Mouse (Mus musculus) midbrain, postnatal 0 days (tissue): Measurements from ENCODE around the gene Pef1. TPM values are rescaled to one million over a fixed set of nuclear protein-coding genes. Genes with fewer than 3 reads are reported as not detected.

Source experiments
- ATAC-seq: fragments of 200-750 bp; cut with Nextera tagmentation; 2 replicates; pipeline ENCODE4 v1.8.0; 2017; ENCODE audit warnings: moderate number of reproducible peaks, mild to moderate bottlenecking, moderate TSS enrichment, moderate library complexity; ENCODE audit not compliant: low FRiP score
- DNase-seq: peaks from one replicate; pipeline ENCODE4 v3.0.0-alpha.2; 2015; ENCODE audit warnings: low spot score
- H3K27ac ChIP-seq: fragments of 300-500 bp; sonication (generic); 2 replicates; pipeline ENCODE4 v1.5.1; 2014; ENCODE audit warnings: low read depth, mild to moderate bottlenecking, low read length, mixed read lengths
- H3K27me3 ChIP-seq: fragments of 300-500 bp; sonication (generic); 2 replicates; pipeline ENCODE4 v1.6.1; 2014; ENCODE audit warnings: low read length, control low read depth, mixed read lengths; ENCODE audit not compliant: insufficient read depth
- H3K36me3 ChIP-seq: fragments of 300-500 bp; sonication (generic); 2 replicates; pipeline ENCODE4 v1.6.1; 2014; ENCODE audit warnings: low read length, control low read depth, mixed read lengths; ENCODE audit not compliant: insufficient read depth
- H3K4me1 ChIP-seq: fragments of 300-500 bp; sonication (generic); 2 replicates; pipeline ENCODE4 v1.6.1; 2014; ENCODE audit warnings: mild to moderate bottlenecking, control low read depth, antibody characterized with exemption, low read length, mixed read lengths; ENCODE audit not compliant: insufficient read depth
- H3K4me2 ChIP-seq: fragments of 300-500 bp; sonication (generic); 2 replicates; pipeline ENCODE4 v1.6.1; 2014; ENCODE audit warnings: low read depth, mild to moderate bottlenecking, low read length, mixed read lengths; ENCODE audit not compliant: poor library complexity, severe bottlenecking
- H3K4me3 ChIP-seq: fragments of 300-500 bp; sonication (generic); 2 replicates; pipeline ENCODE4 v1.5.1; 2014; ENCODE audit warnings: low read depth, mild to moderate bottlenecking, low read length, moderate library complexity
- H3K9ac ChIP-seq: fragments of 300-500 bp; sonication (generic); replicated peaks from 2 replicates; pipeline ENCODE4 v1.6.1; 2014; ENCODE audit warnings: mild to moderate bottlenecking, low read length, moderate library complexity, mixed read lengths; ENCODE audit not compliant: poor library complexity, severe bottlenecking
- H3K9me3 ChIP-seq: fragments of 300-500 bp; sonication (generic); 2 replicates; pipeline ENCODE4 v1.6.1; 2016; ENCODE audit warnings: low read length, control low read depth
- CTCF ChIP-seq: IDR thresholded peaks from 2 replicates; pipeline ENCODE4 v1.5.1; 2016; ENCODE audit warnings: antibody characterized with exemption, mild to moderate bottlenecking
- WGBS: fragments of 180-500 bp; shearing (Covaris S2); extraction: QIAGEN DNeasy Blood & Tissue Kit; methylation state at CpG from one replicate; pipeline ENCODE4 v1.1.7; 2014; 5-methylcytosine and 5-hydroxymethylcytosine counted together
- polyA plus RNA-seq: library from polyadenylated mRNA; unstranded; fragments of >200 nt; fragmentation: Nextera tagmentation; extraction: Ambion mirVana; gene quantifications from 2 replicates; pipeline ENCODE4 v1.2.1, GENCODE M21; 2015
- total RNA-seq: library from RNA; depleted of rRNA; stranded (reverse); fragments of >200 nt; gene quantifications from 2 replicates; pipeline ENCODE4 v1.2.3, GENCODE M21; 2014; rRNA removed

Pef1 gene
- 49.8 and 61.5 TPM in 2 replicates for total RNA-seq
- polyA plus RNA-seq = 59.5 and 67.3 TPM in 2 replicates

DNA sequence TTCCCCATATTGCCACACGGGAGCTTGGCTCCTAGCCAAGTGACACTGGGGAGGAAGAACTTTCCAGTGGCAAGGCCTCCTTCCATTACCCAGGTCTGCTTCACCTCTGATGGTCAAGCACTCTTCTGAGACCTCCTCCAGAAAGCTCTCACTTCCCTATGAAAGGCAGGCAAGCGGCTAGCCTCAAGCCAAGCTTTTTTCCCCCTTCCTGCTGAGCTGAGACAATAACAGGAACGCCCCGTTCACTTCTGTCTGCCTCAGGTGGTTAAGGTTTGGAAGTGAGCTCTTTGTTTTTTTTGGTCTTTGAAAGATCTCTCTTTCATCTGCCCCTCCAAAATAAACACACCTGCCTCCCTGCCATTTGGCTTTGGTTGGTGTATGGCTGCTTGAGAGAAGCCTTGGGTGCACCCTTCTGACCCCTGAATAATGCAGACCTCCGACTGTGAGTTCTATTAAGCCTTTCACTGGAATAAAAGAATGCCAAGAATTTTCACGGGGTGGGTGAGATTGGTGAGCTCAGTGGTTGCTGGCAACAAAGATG, at the start of gene Pef1:
Gene Pef1 (plus strand): TSS at position 448 of the 541 bp plus-strand sequence.
- H3K36me3 ChIP-seq = no peaks in the 10 kb centered on the region
- WGBS = 5% methylated on average over 6 of the region's 6 CpGs
- no peak within 1 kb of the TSS for H3K4me2 ChIP-seq
- peaks cover 3% of the 10 kb centered on the region; the same call in 1 of the 2 replicates for H3K4me1 ChIP-seq
- H3K27ac ChIP-seq = no peak within 1 kb of the TSS
- TF ChIP-seq CTCF = no peak
- DNase-seq (no peak), ATAC-seq (no peak)
- no peak within 1 kb of the TSS for H3K9ac ChIP-seq
- H3K4me3 ChIP-seq = no peak within 1 kb of the TSS
- H3K27me3 ChIP-seq = no peaks in the 10 kb centered on the region
- H3K9me3 ChIP-seq = 0 out of 2 replicates have a peak, but pooled peaks cover 3% of the 10 kb centered on the region

DNA sequence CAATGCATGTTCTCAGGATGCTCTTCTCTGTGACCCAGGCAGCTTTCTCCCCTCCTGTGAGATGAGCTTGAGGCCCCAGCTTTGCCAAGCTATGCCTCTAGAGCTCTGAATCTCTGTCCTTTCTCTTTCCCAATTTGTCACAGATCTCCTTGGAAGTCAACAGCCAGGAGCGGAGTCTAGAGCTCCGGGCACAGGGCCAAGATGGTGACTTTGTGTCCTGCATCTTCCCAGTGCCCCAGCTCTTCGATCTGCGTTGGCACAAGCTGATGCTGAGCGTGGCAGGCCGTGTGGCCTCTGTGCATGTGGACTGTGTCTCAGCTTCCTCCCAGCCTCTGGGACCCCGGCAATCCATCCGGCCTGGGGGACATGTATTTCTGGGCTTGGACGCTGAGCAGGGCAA, 49.2 kb upstream of the Pef1 start:
- ATAC-seq (no peak), DNase-seq (peak; percentile 75)
- WGBS = 76% methylated on average over 9 of the region's 9 CpGs
- H3K9ac ChIP-seq = no peak overlapping the region
- H3K27ac ChIP-seq = no peak overlapping the region
- H3K9me3 ChIP-seq = no peaks in the 10 kb centered on the region
- no peak for TF ChIP-seq CTCF
- no peak overlapping the region for H3K4me2 ChIP-seq
- no peaks in the 10 kb centered on the region for H3K27me3 ChIP-seq
- H3K4me3 ChIP-seq = no peak overlapping the region
- peaks cover 10% of the 10 kb centered on the region; the same call in 1 of the 2 replicates for H3K4me1 ChIP-seq
- H3K36me3 ChIP-seq = no peaks in the 10 kb centered on the region

- Histone ChIP-seq H3K27ac (peak overlapping the region; percentile 71), H3K4me2 (no peak overlapping the region), H3K27me3 (no peaks in the 10 kb centered on the region), H3K9me3 (no peaks in the 10 kb centered on the region), H3K4me3 (no peak overlapping the region), H3K9ac (no peak overlapping the region), H3K36me3 (no peaks in the 10 kb centered on the region), H3K4me1 (peaks cover 10% of the 10 kb centered on the region; the same call in 1 of the 2 replicates)
- 29% methylated on average over 1 of the region's 1 CpGs for WGBS
- ATAC-seq (peak; percentile 55; the same call in 1 of the 2 replicates), DNase-seq (peak; percentile 74)
- TF ChIP-seq CTCF = no peak
Observed at GRCm38 (mm10) chr4:130054727-130055126, 47.6 kb upstream of the Pef1 start.

- peak overlapping the region; percentile 71 for H3K27ac ChIP-seq
- H3K9ac ChIP-seq = no peak overlapping the region
- no peaks in the 10 kb centered on the region for H3K36me3 ChIP-seq
- peaks cover 10% of the 10 kb centered on the region; the same call in 1 of the 2 replicates for H3K4me1 ChIP-seq
- no peak overlapping the region for H3K4me3 ChIP-seq
- ATAC-seq (peak; percentile 51), DNase-seq (peak; percentile 53)
- H3K27me3 ChIP-seq = no peaks in the 10 kb centered on the region
- no peak overlapping the region for H3K4me2 ChIP-seq
- no peak for TF ChIP-seq CTCF
- H3K9me3 ChIP-seq = no peaks in the 10 kb centered on the region
- WGBS = 77% methylated on average over 14 of the region's 14 CpGs
Observed at GRCm38 (mm10) chr4:130055160-130056010, 47.0 kb upstream of the Pef1 start.

- WGBS = 51% methylated on average over 3 of the region's 3 CpGs
- peak overlapping the region; percentile 64 for H3K27ac ChIP-seq
- H3K4me2 ChIP-seq = no peak overlapping the region
- no peak overlapping the region for H3K4me3 ChIP-seq
- DNase-seq = peak; percentile 49
- no peak overlapping the region for H3K9ac ChIP-seq
- peaks cover 14% of the 10 kb centered on the region; the same call in 1 of the 2 replicates for H3K4me1 ChIP-seq
- H3K36me3 ChIP-seq = no peaks in the 10 kb centered on the region
- peak; percentile 44; the same call in 1 of the 2 replicates for ATAC-seq
- H3K9me3 ChIP-seq = no peaks in the 10 kb centered on the region
- no peak for TF ChIP-seq CTCF
- no peaks in the 10 kb centered on the region for H3K27me3 ChIP-seq
Observed at GRCm38 (mm10) chr4:130056011-130056322, 46.4 kb upstream of the Pef1 start.

DNA sequence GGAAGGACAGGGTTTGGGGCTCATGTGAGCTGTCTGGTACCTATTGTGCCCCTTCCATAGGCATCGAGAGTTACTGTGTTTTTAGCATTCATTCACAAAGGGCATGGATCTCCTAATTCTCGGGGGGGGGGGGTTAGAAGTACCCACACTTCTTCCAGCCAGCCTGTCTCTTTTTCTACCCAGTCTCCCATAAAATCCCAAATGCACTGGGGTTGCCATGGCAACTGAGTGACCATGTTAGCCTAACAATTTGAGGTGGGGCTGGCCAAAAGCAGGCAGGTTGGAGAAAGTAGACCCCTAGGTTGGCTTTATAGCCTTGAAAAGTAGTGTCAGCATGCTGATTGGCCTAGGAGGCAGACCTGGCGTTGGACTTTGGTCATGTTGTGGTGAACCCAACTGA, 45.9 kb upstream of the Pef1 start:
- no peaks in the 10 kb centered on the region for H3K36me3 ChIP-seq
- H3K27ac ChIP-seq = peak overlapping the region; percentile 64; the same call in 1 of the 2 replicates
- ATAC-seq (no peak), DNase-seq (peak; percentile 43)
- H3K27me3 ChIP-seq = no peaks in the 10 kb centered on the region
- 44% methylated on average over 3 of the region's 3 CpGs for WGBS
- H3K4me3 ChIP-seq = no peak overlapping the region
- H3K9me3 ChIP-seq = no peaks in the 10 kb centered on the region
- no peak for TF ChIP-seq CTCF
- peaks cover 16% of the 10 kb centered on the region; the same call in 1 of the 2 replicates for H3K4me1 ChIP-seq
- no peak overlapping the region for H3K9ac ChIP-seq
- no peak overlapping the region for H3K4me2 ChIP-seq
